Mouse (Mus musculus): ENCODE measurements around the gene Prrg2. TPM values are rescaled to one million over a fixed set of nuclear protein-coding genes. Genes with fewer than 3 reads are reported as not detected.

Prrg2 gene
- polyA plus RNA-seq, 1 experiment from 2014 or later, result 19.0 TPM

GRCm38 (mm10) chr7:45006503-45006902 is 56.0 kb downstream of the Prrg2 start:
- Histone ChIP-seq H3K36me3 (ENCODE audit: inconsistent target) (peaks cover 83% of the 10 kb centered on the region), H3K27ac (no peak overlapping the region), H3K79me2 (ENCODE audit: inconsistent target) (peaks cover 51% of the 10 kb centered on the region; the same call in 1 of the 2 replicates), H3K4me3 (ENCODE audit: inconsistent target) (no peak overlapping the region)
- WGBS (ENCODE audit: missing documents), result 99% methylated on average over 10 of the region's 12 CpGs

- Histone ChIP-seq H3K4me3 (ENCODE audit: inconsistent target) (no peak overlapping the region), H3K79me2 (ENCODE audit: inconsistent target) (peaks cover 53% of the 10 kb centered on the region; the same call in 1 of the 2 replicates), H3K36me3 (ENCODE audit: inconsistent target) (peaks cover 85% of the 10 kb centered on the region), H3K27ac (no peak overlapping the region)
- 85% methylated on average over 6 of the region's 6 CpGs for WGBS (ENCODE audit: missing documents)
These were observed 57.0 kb downstream of the Prrg2 start for GRCm38 (mm10) chr7:45005321-45005992.

- WGBS (ENCODE audit: missing documents), result 66% methylated on average over 3 of the region's 3 CpGs
- Histone ChIP-seq H3K4me3 (ENCODE audit: inconsistent target) (no peak overlapping the region), H3K36me3 (ENCODE audit: inconsistent target) (peaks cover 85% of the 10 kb centered on the region), H3K27ac (no peak overlapping the region), H3K79me2 (ENCODE audit: inconsistent target) (peaks cover 53% of the 10 kb centered on the region)
These were observed 57.9 kb downstream of the Prrg2 start for GRCm38 (mm10) chr7:45004546-45004945.

Other genes starting within 250 kb of the Prrg2 start
- 60.3 to 113 TPM (median 73.8 TPM) in 3 replicates for gene Nup62, start 246.6 kb downstream of the Prrg2 start, polyA plus RNA-seq (2018)
- 2.3 to 2.8 TPM (median 2.7 TPM) in 3 replicates for gene Il4i1, start 246.3 kb downstream of the Prrg2 start, polyA plus RNA-seq (2018)
- gene Atf5, start 246.0 kb downstream of the Prrg2 start, polyA plus RNA-seq (2018), result 29.8 to 55.7 TPM (median 36.4 TPM) in 3 replicates
- 33.4 to 56.3 TPM (median 49.1 TPM) in 3 replicates for gene Akt1s1, start 213.7 kb downstream of the Prrg2 start, polyA plus RNA-seq (2018)
- 25.6 to 51.8 TPM (median 28.3 TPM) in 3 replicates for gene Tbc1d17, start 213.6 kb downstream of the Prrg2 start, polyA plus RNA-seq (2018)
- gene Pnkp, start 205.5 kb downstream of the Prrg2 start, polyA plus RNA-seq (2018), result 17.4 to 42.4 TPM (median 36.1 TPM) in 3 replicates
- gene Ptov1, start 192.9 kb downstream of the Prrg2 start, polyA plus RNA-seq (2018), result 38.5 to 61.7 TPM (median 49.4 TPM) in 3 replicates
- 24.5 to 28.2 TPM (median 26.1 TPM) in 3 replicates for gene Med25, start 170.0 kb downstream of the Prrg2 start, polyA plus RNA-seq (2018)
- gene Fuz, start 166.6 kb downstream of the Prrg2 start, polyA plus RNA-seq (2018), result 4.6 to 8.8 TPM (median 6.1 TPM) in 3 replicates
- gene Ap2a1, start 133.2 kb downstream of the Prrg2 start, polyA plus RNA-seq (2018), result 49.8 to 76.6 TPM (median 75.0 TPM) in 3 replicates
- not detected in 3 replicates for gene Tsks, start 119.5 kb downstream of the Prrg2 start, polyA plus RNA-seq (2018)
- not detected in 3 replicates for gene Cpt1c, start 87.8 kb downstream of the Prrg2 start, polyA plus RNA-seq (2018)
- 53.7 to 169 TPM (median 55.6 TPM) in 3 replicates for gene Prmt1, start 76.1 kb downstream of the Prrg2 start, polyA plus RNA-seq (2018)
- gene Irf3, start 65.0 kb downstream of the Prrg2 start, polyA plus RNA-seq (2018), result 30.9 to 55.5 TPM (median 35.0 TPM) in 3 replicates
- gene Bcl2l12, start 64.0 kb downstream of the Prrg2 start, polyA plus RNA-seq (2018), result 10.9 to 14.5 TPM (median 12.9 TPM) in 3 replicates
- 32.6 to 36.9 TPM (median 32.9 TPM) in 3 replicates for gene Scaf1, start 46.3 kb downstream of the Prrg2 start, polyA plus RNA-seq (2018)
- 23.5 to 51.8 TPM (median 29.9 TPM) in 3 replicates for gene Rras, start 44.7 kb downstream of the Prrg2 start, polyA plus RNA-seq (2018)
- 15.5 to 17.7 TPM (median 17.1 TPM) in 3 replicates for gene Prr12, start 9.8 kb downstream of the Prrg2 start, polyA plus RNA-seq (2018)
- 40.1 to 50.7 TPM (median 45.7 TPM) in 3 replicates for gene Nosip, start 248 bp downstream of the Prrg2 start, polyA plus RNA-seq (2018)
- 0.67 to 5.1 TPM (median 3.1 TPM) in 3 replicates for gene Rcn3, start 29.5 kb upstream of the Prrg2 start, polyA plus RNA-seq (2018)
- gene Fcgrt, start 41.2 kb upstream of the Prrg2 start, polyA plus RNA-seq (2018), result 84.4 to 284 TPM (median 160 TPM) in 3 replicates
- 1,184 to 1,556 TPM (median 1,388 TPM) in 3 replicates for gene Rps11, start 61.8 kb upstream of the Prrg2 start, polyA plus RNA-seq (2018)
- 804 to 2,026 TPM (median 1,578 TPM) in 3 replicates for gene Rpl13a, start 66.1 kb upstream of the Prrg2 start, polyA plus RNA-seq (2018)
- gene Gm45713, start 73.6 kb upstream of the Prrg2 start, polyA plus RNA-seq (2018), result not detected in 3 replicates
- 4.4 to 9.9 TPM (median 8.0 TPM) in 3 replicates for gene Flt3l, start 73.8 kb upstream of the Prrg2 start, polyA plus RNA-seq (2018)
- 34.1 to 75.8 TPM (median 39.7 TPM) in 3 replicates for gene Pih1d1, start 91.6 kb upstream of the Prrg2 start, polyA plus RNA-seq (2018)
- gene Aldh16a1, start 91.9 kb upstream of the Prrg2 start, polyA plus RNA-seq (2018), result 13.0 to 39.0 TPM (median 19.2 TPM) in 3 replicates
- gene Slc17a7, start 101.3 kb upstream of the Prrg2 start, polyA plus RNA-seq (2018), result not detected in 3 replicates
- gene Gfy, start 116.9 kb upstream of the Prrg2 start, polyA plus RNA-seq (2018), result not detected in 3 replicates
- gene Pth2, start 118.3 kb upstream of the Prrg2 start, polyA plus RNA-seq (2018), result not detected in 3 replicates
- gene Ccdc155, start 142.2 kb upstream of the Prrg2 start, polyA plus RNA-seq (2018), result not detected in 3 replicates
- not detected in 3 replicates for gene Dkkl1, start 149.5 kb upstream of the Prrg2 start, polyA plus RNA-seq (2018)
- not detected in 3 replicates for gene Tead2, start 153.1 kb upstream of the Prrg2 start, polyA plus RNA-seq (2018)
- 88.2 to 139 TPM (median 131 TPM) in 3 replicates for gene Cd37, start 176.4 kb upstream of the Prrg2 start, polyA plus RNA-seq (2018)
- not detected in 3 replicates for gene Slc6a16, start 178.4 kb upstream of the Prrg2 start, polyA plus RNA-seq (2018)
- not detected in 3 replicates for gene Slc6a21, start 214.8 kb upstream of the Prrg2 start, polyA plus RNA-seq (2018)

Data from macrophage (primary cell).